Mouse (Mus musculus): ENCODE results near the gene Grik2. TPM values are rescaled to one million over a fixed set of nuclear protein-coding genes. Genes with fewer than 3 reads are reported as not detected.
"Not testable (repeated sequence)": the region's sequence is repeated elsewhere in the genome, so short reads cannot be mapped to it uniquely, and the experiment has no call there.

Grik2 gene
- polyA plus RNA-seq, 1 experiment from 2014 or later, result 17.0 TPM

DNA sequence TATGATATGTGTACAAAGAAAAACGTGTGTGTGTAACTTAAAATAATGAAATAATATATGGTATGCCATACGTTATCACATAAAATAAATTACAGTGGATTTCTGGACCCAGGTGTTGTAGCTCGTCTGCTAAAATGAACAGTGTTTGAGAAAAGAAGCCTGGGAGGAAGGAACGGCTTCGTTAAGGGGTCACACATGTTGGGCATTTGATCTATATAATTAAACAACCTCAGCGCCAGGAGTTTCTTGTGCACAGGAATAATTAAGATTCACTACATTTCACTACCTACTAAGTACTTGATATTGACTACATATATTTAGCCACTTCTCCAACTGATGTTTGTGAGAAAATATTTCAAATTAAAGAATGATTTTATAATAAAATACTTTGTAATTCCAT, 551.2 kb downstream of the Grik2 start:
- not testable (repeated sequence) for H3K9ac ChIP-seq; ATAC-seq (ENCODE audit: low FRiP score, low read depth); H3K4me3 ChIP-seq; H3K27me3 ChIP-seq (replicated peaks); H3K4me2 ChIP-seq (replicated peaks); H3K36me3 ChIP-seq; H3K27ac ChIP-seq; H3K4me1 ChIP-seq; H3K9me3 ChIP-seq
- 59% methylated on average over 6 of the region's 6 CpGs for WGBS

DNA sequence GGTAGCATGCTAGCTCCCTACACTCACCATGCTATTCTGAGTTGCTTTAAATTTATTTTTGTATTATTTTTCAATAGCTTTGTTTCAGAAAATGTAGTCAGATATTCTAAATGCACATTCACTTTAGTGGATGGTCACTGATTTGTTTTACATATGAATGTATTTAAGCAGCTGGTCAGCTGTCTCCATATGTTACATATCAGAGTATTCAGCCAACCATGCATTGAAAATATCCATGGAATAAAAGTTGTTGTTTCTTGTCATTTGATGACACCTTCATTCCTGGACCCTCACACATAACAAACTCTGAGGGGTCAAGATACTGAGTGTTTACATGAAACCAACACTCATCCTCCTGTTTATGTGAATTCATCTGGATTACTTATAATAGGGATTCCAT, 551.7 kb downstream of the Grik2 start:
- H3K9me3 ChIP-seq; H3K36me3 ChIP-seq; H3K27me3 ChIP-seq (replicated peaks); H3K9ac ChIP-seq; H3K4me3 ChIP-seq; H3K4me1 ChIP-seq; H3K4me2 ChIP-seq (replicated peaks); H3K27ac ChIP-seq; ATAC-seq (ENCODE audit: low FRiP score, low read depth): not testable (repeated sequence)

DNA sequence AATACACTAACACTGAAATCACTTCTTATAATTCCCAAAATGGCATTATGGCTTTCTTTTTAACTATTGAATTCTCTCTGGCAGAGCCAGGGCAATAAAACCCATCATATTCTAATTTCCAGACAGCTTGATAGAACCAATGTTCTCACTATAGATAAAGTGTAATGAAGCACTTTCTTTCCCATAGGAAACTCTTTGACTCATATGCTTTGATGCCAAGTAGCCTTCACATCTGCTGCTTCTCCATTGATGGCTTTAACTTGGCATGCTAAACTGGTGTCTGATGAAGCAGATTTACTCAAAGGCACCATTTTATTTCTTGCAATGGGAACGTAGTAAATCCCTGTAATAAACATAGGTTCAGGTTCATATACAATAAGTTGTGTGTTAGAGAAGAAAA, 568.5 kb downstream of the Grik2 start:
- H3K4me2 ChIP-seq (replicated peaks), result no peak overlapping the region
- WGBS, result 31% methylated on average over 1 of the region's 1 CpGs
- no peak overlapping the region for H3K4me3 ChIP-seq
- no peaks in the 10 kb centered on the region for H3K36me3 ChIP-seq
- H3K9me3 ChIP-seq, result no peaks in the 10 kb centered on the region
- ATAC-seq (ENCODE audit: low FRiP score, low read depth), result peak; percentile 45; the same call in 1 of the 2 replicates
- no peak overlapping the region for H3K9ac ChIP-seq
- H3K27me3 ChIP-seq (replicated peaks), result no peaks in the 10 kb centered on the region
- no peak overlapping the region for H3K27ac ChIP-seq
- H3K4me1 ChIP-seq, result no peaks in the 10 kb centered on the region

DNA sequence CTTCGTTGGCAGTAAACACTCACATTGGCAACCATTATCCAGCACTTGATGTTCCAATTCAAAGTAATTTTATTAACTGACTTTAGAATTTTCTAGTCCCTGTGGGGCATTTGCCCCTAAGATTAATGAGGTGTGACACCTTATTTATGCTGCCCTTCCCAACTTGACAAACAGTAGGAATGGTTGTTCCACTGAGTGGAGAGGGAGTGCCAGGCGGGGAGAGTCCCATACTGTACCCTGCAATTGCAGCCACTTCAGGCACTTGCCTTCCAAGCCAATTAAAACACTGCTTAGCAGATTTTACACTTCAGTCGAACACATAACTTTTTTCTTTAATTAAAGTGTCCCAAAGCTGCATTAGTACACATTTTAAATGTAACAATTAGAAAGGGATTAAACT, 568.9 kb downstream of the Grik2 start:
- no peaks in the 10 kb centered on the region for H3K27me3 ChIP-seq (replicated peaks)
- no peaks in the 10 kb centered on the region for H3K36me3 ChIP-seq
- peak; percentile 91 for ATAC-seq (ENCODE audit: low FRiP score, low read depth)
- no peaks in the 10 kb centered on the region for H3K4me1 ChIP-seq
- H3K9me3 ChIP-seq, result no peaks in the 10 kb centered on the region
- no peak overlapping the region for H3K27ac ChIP-seq
- H3K4me2 ChIP-seq (replicated peaks), result no peak overlapping the region
- H3K4me3 ChIP-seq, result no peak overlapping the region
- 37% methylated on average over 3 of the region's 3 CpGs for WGBS
- H3K9ac ChIP-seq, result no peak overlapping the region

DNA sequence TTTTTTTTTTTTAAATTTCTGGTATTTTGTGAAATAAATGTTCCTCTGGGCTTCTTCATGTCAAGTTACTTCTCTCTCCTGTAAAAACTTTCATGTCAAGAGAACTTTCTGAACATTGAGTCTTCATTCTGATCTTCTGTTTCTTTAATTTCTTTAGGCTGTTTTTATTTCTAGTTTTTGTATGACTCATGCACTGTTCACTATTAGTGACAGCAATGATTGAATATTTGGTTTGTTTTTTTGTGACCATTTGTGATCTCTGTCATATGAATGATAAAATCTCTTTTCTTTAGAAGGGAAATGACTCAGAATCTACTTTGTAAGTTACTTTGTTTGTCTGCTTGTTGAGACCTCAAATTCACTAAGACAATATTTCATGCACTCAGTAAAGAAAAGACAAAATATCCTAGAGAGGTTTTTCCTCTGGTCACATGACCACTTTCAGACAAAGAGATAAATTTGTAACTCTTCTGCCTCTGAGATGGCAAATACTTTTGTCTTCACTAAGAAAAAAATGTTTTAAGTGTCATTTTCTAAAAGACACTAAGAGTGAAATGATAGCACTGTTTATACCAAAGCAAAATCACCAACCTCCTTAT, 596.7 kb downstream of the Grik2 start:
- Histone ChIP-seq H3K4me1 (no peaks in the 10 kb centered on the region), H3K36me3 (no peaks in the 10 kb centered on the region), H3K27me3 (replicated peaks) (no peaks in the 10 kb centered on the region), H3K4me3 (no peak overlapping the region), H3K9ac (no peak overlapping the region), H3K4me2 (replicated peaks) (no peak overlapping the region), H3K27ac (no peak overlapping the region), H3K9me3 (no peaks in the 10 kb centered on the region)
- ATAC-seq (ENCODE audit: low FRiP score, low read depth), result no peak

DNA sequence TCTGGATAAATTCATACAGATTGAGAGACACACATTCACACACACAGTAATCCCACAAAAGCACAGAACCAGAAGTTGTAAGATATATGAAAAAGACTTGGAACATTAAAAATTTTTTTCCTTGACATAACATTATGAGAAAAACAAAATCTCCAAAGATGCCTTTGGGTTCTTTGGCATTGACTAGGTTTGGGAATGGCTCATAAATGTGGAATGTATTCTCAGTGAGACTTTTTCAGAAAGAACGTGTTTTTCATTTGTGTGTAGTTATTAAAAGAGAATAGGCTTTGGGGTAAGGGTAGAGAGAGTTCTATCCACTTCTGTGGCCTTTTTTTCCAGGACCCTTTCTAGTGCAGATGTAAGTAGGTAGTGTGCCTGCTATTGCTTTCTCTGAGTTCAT, 597.3 kb downstream of the Grik2 start:
- no peaks in the 10 kb centered on the region for H3K4me1 ChIP-seq
- ATAC-seq (ENCODE audit: low FRiP score, low read depth), result no peak
- H3K4me2 ChIP-seq (replicated peaks), result no peak overlapping the region
- H3K9me3 ChIP-seq, result no peaks in the 10 kb centered on the region
- H3K4me3 ChIP-seq, result no peak overlapping the region
- H3K36me3 ChIP-seq, result no peaks in the 10 kb centered on the region
- H3K27me3 ChIP-seq (replicated peaks), result no peaks in the 10 kb centered on the region
- H3K27ac ChIP-seq, result no peak overlapping the region
- 91% methylated on average over 1 of the region's 1 CpGs for WGBS
- no peak overlapping the region for H3K9ac ChIP-seq

DNA sequence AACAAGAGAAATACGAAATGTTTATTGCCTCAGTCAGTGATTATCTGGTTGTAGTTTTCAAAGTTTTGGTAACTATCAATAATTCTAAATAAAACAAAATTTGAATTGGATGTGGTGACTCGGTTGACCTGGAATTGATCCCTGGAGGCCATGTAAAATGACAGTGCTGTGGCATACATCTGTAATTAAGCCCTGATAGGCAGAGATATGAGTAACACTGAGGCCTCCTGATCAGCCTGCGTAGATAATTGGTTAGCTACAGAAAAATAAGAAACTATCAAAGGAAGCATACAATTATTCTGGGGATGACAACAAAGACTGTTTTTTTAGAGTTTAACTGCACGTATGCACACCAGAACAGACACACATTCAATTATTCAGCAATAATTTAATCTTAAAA, 634.4 kb downstream of the Grik2 start:
- WGBS, result 68% methylated on average over 4 of the region's 4 CpGs
- H3K4me1 ChIP-seq, result no peaks in the 10 kb centered on the region
- H3K27ac ChIP-seq, result no peak overlapping the region
- ATAC-seq (ENCODE audit: low FRiP score, low read depth), result no peak
- H3K9me3 ChIP-seq, result no peaks in the 10 kb centered on the region
- H3K4me3 ChIP-seq, result no peak overlapping the region
- no peaks in the 10 kb centered on the region for H3K27me3 ChIP-seq (replicated peaks)
- H3K9ac ChIP-seq, result no peak overlapping the region
- no peak overlapping the region for H3K4me2 ChIP-seq (replicated peaks)
- H3K36me3 ChIP-seq, result no peaks in the 10 kb centered on the region

DNA sequence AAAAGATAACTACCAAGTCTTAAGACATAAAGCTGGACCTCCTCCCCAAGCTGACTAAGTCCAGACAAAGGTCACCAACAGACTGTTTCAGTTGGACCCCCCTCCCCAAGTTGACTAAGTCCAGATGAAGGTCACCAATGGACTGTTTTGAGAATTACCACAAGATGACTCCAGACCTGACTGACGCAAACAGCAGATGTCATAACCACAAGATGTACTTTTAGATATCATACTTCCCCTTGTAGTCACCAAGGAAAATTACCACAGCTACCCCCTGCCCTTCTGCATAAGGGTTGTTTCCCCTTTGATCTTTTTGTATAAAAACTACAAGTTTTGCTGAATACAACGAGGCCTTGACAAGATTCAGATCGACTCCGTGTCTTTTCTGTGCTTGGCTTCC, 637.1 kb downstream of the Grik2 start:
- not testable (repeated sequence) for ATAC-seq (ENCODE audit: low FRiP score, low read depth); H3K27me3 ChIP-seq (replicated peaks); H3K4me1 ChIP-seq; H3K4me3 ChIP-seq; H3K4me2 ChIP-seq (replicated peaks); H3K9me3 ChIP-seq; H3K27ac ChIP-seq; H3K36me3 ChIP-seq; H3K9ac ChIP-seq
- 89% methylated on average over 4 of the region's 4 CpGs for WGBS

DNA sequence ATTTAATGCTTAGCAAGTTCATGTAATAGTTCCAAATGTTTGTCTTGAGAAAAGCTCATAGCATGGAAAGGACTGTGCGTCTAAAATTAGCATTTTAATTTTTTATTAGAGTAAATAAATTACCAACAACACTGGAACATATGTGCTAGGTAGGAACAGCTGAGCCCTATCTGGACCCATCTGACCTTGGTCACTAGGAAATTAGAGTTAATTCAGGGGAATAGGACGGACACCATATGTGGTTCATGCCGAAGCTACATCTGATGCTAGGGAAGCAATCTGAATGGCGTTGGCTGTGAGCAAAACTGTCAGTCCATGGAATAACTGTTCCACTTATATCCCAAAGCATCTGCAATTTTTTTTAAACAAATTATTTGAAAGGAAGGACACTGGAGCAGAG, 638.9 kb downstream of the Grik2 start:
- no peak for ATAC-seq (ENCODE audit: low FRiP score, low read depth)
- H3K9ac ChIP-seq, result no peak overlapping the region
- H3K4me1 ChIP-seq, result no peaks in the 10 kb centered on the region
- 60% methylated on average over 4 of the region's 4 CpGs for WGBS
- no peaks in the 10 kb centered on the region for H3K9me3 ChIP-seq
- no peak overlapping the region for H3K27ac ChIP-seq
- H3K4me2 ChIP-seq (replicated peaks), result no peak overlapping the region
- no peak overlapping the region for H3K4me3 ChIP-seq
- H3K27me3 ChIP-seq (replicated peaks), result no peaks in the 10 kb centered on the region
- no peaks in the 10 kb centered on the region for H3K36me3 ChIP-seq

DNA sequence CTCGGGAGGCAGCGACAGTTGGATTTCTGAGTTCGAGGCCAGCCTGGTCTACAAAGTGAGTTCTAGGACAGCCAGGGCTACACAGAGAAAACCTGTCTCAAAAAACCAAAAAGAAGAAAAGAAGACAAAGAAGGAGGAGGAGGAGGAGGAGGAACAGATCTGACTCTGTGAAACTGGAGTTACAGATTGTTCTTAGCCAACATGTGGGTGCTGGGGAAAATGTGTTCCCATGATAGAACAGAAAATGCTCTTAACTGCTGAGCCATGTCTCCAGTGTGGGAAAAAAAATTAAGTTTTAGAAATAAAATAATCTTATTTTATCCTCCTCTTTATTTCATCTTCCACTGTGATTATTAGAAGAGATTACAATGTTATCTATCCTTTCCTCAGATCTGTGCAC, 645.9 kb downstream of the Grik2 start:
- Histone ChIP-seq H3K27ac (no peak overlapping the region), H3K9me3 (no peaks in the 10 kb centered on the region), H3K27me3 (replicated peaks) (no peaks in the 10 kb centered on the region), H3K4me3 (no peak overlapping the region), H3K4me1 (no peaks in the 10 kb centered on the region), H3K36me3 (no peaks in the 10 kb centered on the region), H3K4me2 (replicated peaks) (no peak overlapping the region), H3K9ac (no peak overlapping the region)
- WGBS, result 94% methylated on average over 3 of the region's 3 CpGs
- ATAC-seq (ENCODE audit: low FRiP score, low read depth), result no peak

DNA sequence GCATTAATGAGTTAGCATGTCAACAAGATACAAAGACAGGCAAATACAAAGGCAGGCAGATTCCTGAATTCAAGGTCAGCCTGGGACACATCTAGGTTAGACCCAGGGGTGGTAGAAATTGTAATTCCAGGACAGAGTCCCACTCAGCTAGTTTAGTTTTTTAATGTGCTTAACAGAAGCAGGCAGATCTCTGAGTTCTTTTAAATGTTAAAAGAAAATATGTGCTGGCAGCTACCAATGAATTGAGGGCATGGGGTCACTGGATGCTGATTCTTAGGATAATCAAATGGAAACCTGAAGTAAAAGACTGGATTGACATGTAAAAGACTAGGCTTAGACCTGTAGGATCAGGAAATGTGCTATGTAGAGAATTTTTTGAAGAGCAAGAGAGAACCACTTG, 651.8 kb downstream of the Grik2 start:
- Histone ChIP-seq H3K27ac (no peak overlapping the region), H3K4me2 (replicated peaks) (no peak overlapping the region), H3K4me3 (no peak overlapping the region), H3K27me3 (replicated peaks) (no peaks in the 10 kb centered on the region), H3K9ac (no peak overlapping the region), H3K4me1 (no peaks in the 10 kb centered on the region), H3K36me3 (no peaks in the 10 kb centered on the region), H3K9me3 (no peaks in the 10 kb centered on the region)
- no peak for ATAC-seq (ENCODE audit: low FRiP score, low read depth)

DNA sequence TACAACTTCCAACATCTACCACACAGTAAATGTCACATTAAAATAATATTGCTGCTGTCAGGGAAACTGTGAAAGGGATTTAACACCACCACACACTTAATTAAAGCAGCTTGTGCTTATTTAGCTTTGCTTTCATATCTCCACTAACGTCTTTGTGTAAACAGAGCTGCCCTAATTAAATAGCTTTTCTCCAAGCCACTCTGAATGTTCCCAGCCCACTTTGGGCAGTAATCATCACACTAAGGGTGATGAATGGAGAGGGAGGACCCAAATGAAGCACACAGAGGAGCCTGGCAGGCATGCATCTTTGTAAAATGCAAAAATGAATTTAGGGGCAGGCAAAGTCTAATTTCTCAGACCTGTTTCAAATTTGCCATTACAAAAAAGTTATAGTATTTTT, 657.3 kb downstream of the Grik2 start:
- 8% methylated on average over 1 of the region's 1 CpGs for WGBS
- H3K4me3 ChIP-seq, result no peak overlapping the region
- no peak overlapping the region for H3K9ac ChIP-seq
- no peaks in the 10 kb centered on the region for H3K36me3 ChIP-seq
- no peak for ATAC-seq (ENCODE audit: low FRiP score, low read depth)
- no peaks in the 10 kb centered on the region for H3K9me3 ChIP-seq
- H3K27ac ChIP-seq, result no peak overlapping the region
- no peaks in the 10 kb centered on the region for H3K4me1 ChIP-seq
- H3K27me3 ChIP-seq (replicated peaks), result no peaks in the 10 kb centered on the region
- no peak overlapping the region for H3K4me2 ChIP-seq (replicated peaks)

DNA sequence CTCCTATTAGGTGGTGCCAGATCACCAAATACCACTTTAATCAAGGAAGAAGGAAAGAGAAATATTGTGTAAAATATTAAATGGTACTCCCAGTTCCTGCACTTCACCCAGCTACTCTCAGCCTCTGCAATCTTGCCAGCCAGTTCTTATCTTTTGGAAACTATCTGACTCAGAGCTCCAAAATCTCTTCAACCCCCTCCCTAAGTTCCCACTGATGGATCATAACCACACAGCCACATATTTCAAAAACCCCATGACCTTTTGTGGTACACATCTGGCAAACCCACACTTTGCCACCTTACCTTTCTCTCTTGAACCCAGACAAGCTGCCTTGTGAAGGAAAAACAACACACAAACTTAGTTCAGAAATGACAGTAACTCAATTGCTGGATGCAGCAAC, 738.2 kb downstream of the Grik2 start:
- Histone ChIP-seq H3K4me3 (no peak overlapping the region), H3K9ac (no peak overlapping the region), H3K4me2 (replicated peaks) (no peak overlapping the region), H3K36me3 (no peaks in the 10 kb centered on the region), H3K4me1 (no peaks in the 10 kb centered on the region), H3K27me3 (replicated peaks) (no peaks in the 10 kb centered on the region), H3K27ac (no peak overlapping the region), H3K9me3 (no peaks in the 10 kb centered on the region)
- no peak for ATAC-seq (ENCODE audit: low FRiP score, low read depth)

DNA sequence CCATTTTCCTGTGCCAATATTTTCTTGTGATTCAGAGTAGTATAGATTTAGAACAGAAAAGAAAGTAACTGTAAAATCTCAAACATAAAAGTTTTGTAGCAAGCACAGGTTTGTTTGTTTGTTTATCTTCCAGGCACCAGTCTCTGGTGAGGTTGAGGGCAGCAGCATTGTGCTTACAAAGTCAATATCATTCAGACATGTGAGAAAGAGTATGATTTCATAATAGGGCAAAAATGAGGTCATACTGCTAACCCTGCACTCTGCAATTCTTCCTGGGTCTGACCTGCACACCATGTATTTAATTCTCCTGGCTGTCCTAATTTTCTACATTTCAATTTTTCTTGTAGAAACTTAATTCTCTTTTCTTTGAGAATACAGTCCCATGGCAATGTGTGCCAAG, 739.2 kb downstream of the Grik2 start:
- Histone ChIP-seq H3K27ac (no peak overlapping the region), H3K9me3 (no peaks in the 10 kb centered on the region), H3K4me3 (no peak overlapping the region), H3K27me3 (replicated peaks) (no peaks in the 10 kb centered on the region), H3K4me1 (no peaks in the 10 kb centered on the region), H3K4me2 (replicated peaks) (no peak overlapping the region), H3K9ac (no peak overlapping the region), H3K36me3 (no peaks in the 10 kb centered on the region)
- ATAC-seq (ENCODE audit: low FRiP score, low read depth), result no peak
